Mouse (Mus musculus): ENCODE measurements around the gene Gramd4.

- TF ChIP-seq CTCF (IDR thresholded peaks at IDR 0.05; ENCODE audit: control insufficient read depth, insufficient read depth, insufficient read length) (no peak), USF1 (IDR thresholded peaks at IDR 0.05; ENCODE audit: low read depth) (no peak), CEBPB (IDR thresholded peaks at IDR 0.05; ENCODE audit: low read depth) (no peak), MYOG (IDR thresholded peaks at IDR 0.05; ENCODE audit: control insufficient read depth, extremely low read depth, insufficient read length) (no peak)
Measured at GRCm38 (mm10) chr15:86013130-86013529, 44.4 kb upstream of the Gramd4 start.
